Mouse (Mus musculus): ENCODE results near the gene Bnip2.

DNA sequence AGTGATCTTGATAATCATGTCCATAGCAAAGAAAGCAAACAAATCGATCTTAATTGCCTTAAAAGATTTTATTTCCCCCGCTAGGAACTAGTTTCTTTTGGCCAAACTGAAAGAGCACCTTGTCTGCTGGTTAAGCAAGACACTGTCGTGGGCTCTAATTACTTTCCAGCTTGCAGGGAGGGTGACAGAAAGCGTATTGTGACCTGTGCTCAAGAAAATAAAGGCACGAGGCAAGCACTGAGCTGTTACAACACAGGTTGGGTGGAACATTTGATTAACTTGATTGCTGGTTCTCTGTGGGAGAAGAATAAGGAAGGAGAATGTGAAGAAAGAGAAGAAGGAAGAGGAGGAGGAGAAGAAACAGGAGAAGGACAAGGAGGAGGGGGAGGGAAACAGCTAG lies 59.0 kb downstream of the Bnip2 start:
- TF ChIP-seq CTCF (IDR thresholded peaks at IDR 0.05; ENCODE audit: extremely low read depth, insufficient read depth, low read length) (no peak), POLR2A (IDR thresholded peaks at IDR 0.05; ENCODE audit: extremely low read depth, insufficient read depth, low read length) (no peak)

Measured in cortical plate, adult 2 months (tissue).